In genomic region chr14:107264182-107264581, GRCm38 (mm10) we compare ENCODE assay signal across 28 mouse cellular contexts.
"Had no signal": no experiment of that assay in that cellular context is flagged by ENCODE, and none has a peak within 500 bp of the region (broad histone marks: within the 10 kb centered on the region; RNA-seq: fewer than 3 reads in every experiment).

No protein-coding gene starts in this region.

- DNase-seq: cerebellum, adult 18-20 months; cerebellum, adult 2 months; cerebellum, adult 8-10 months; cerebellum, adult 9-10 months; cerebellum, adult 9-11 months; cerebellum, postnatal 10 days; cerebellum, postnatal 14 days; cerebellum, postnatal 25 days; cerebellum, postnatal 36 days; embryo, embryonic 11 days; forebrain, postnatal 0 days; gastrocnemius, adult 2 months; gastrocnemius, postnatal 10 days; gastrocnemius, postnatal 14 days; gastrocnemius, postnatal 25 days; gastrocnemius, postnatal 36 days; heart, adult 11 months had no signal

- ATAC-seq: forebrain, embryonic 13.5 days; forebrain, embryonic 14.5 days; forebrain, embryonic 15.5 days; forebrain, embryonic 16.5 days; forebrain, postnatal 0 days had no signal

- H3K4me1 ChIP-seq: embryonic facial prominence, embryonic 10.5 days; embryonic facial prominence, embryonic 12.5 days; embryonic facial prominence, embryonic 13.5 days; embryonic facial prominence, embryonic 15.5 days; forebrain, embryonic 10.5 days; forebrain, embryonic 12.5 days; forebrain, embryonic 13.5 days; forebrain, embryonic 15.5 days had no signal

- H3K4me3 ChIP-seq: embryonic facial prominence, embryonic 10.5 days; embryonic facial prominence, embryonic 12.5 days; embryonic facial prominence, embryonic 13.5 days; embryonic facial prominence, embryonic 15.5 days; erythroblast, embryonic 14.5 days; forebrain, embryonic 10.5 days; forebrain, embryonic 12.5 days; forebrain, embryonic 13.5 days; forebrain, embryonic 15.5 days; gastrocnemius, adult 2 months had no signal

- H3K27me3 ChIP-seq: embryonic facial prominence, embryonic 12.5 days; embryonic facial prominence, embryonic 13.5 days; embryonic facial prominence, embryonic 15.5 days; forebrain, embryonic 12.5 days; forebrain, embryonic 13.5 days; forebrain, embryonic 15.5 days had no signal

- H3K9me3 ChIP-seq: embryonic facial prominence, embryonic 10.5 days; embryonic facial prominence, embryonic 12.5 days; embryonic facial prominence, embryonic 13.5 days; embryonic facial prominence, embryonic 15.5 days; forebrain, embryonic 10.5 days; forebrain, embryonic 12.5 days; forebrain, embryonic 13.5 days; forebrain, embryonic 15.5 days had no signal

- H3K27ac ChIP-seq: embryonic facial prominence, embryonic 10.5 days; embryonic facial prominence, embryonic 12.5 days; embryonic facial prominence, embryonic 13.5 days; embryonic facial prominence, embryonic 15.5 days; forebrain, embryonic 10.5 days; forebrain, embryonic 12.5 days; forebrain, embryonic 13.5 days; forebrain, embryonic 15.5 days; gastrocnemius, adult 2 months had no signal

- H3K36me3 ChIP-seq: embryonic facial prominence, embryonic 10.5 days; embryonic facial prominence, embryonic 12.5 days; embryonic facial prominence, embryonic 13.5 days; embryonic facial prominence, embryonic 15.5 days; forebrain, embryonic 10.5 days; forebrain, embryonic 12.5 days; forebrain, embryonic 15.5 days had no signal

- H3K4me2 ChIP-seq: embryonic facial prominence, embryonic 12.5 days; embryonic facial prominence, embryonic 13.5 days; embryonic facial prominence, embryonic 15.5 days; forebrain, embryonic 12.5 days; forebrain, embryonic 13.5 days; forebrain, embryonic 15.5 days had no signal

- H3K9ac ChIP-seq: embryonic facial prominence, embryonic 12.5 days; embryonic facial prominence, embryonic 13.5 days; embryonic facial prominence, embryonic 15.5 days; forebrain, embryonic 12.5 days; forebrain, embryonic 13.5 days; forebrain, embryonic 15.5 days; forebrain, postnatal 0 days had no signal
